Mouse (Mus musculus): ENCODE results near the gene Gnpda2.

GRCm38 (mm10) chr5:69634766-69635165 lies 42.6 kb upstream of the Gnpda2 start:
- TF ChIP-seq CTCF (IDR thresholded peaks at IDR 0.05; ENCODE audit: borderline replicate concordance, insufficient read depth, low read depth, low read length) (no peak), POLR2A (IDR thresholded peaks at IDR 0.05; ENCODE audit: borderline replicate concordance, insufficient read depth, low read length) (no peak)
